Mouse (Mus musculus): ENCODE data around the gene Zfp600. TPM values are rescaled to one million over a fixed set of nuclear protein-coding genes. Genes with fewer than 3 reads are reported as not detected.
"Not testable (repeated sequence)": the region's sequence is repeated elsewhere in the genome, so short reads cannot be mapped to it uniquely, and the experiment has no call there.

Zfp600 gene
- total RNA-seq (2021), result not detected
- long read RNA-seq, experiment 1, result 0 reads
- long read RNA-seq, experiment 2, result 0 reads

DNA sequence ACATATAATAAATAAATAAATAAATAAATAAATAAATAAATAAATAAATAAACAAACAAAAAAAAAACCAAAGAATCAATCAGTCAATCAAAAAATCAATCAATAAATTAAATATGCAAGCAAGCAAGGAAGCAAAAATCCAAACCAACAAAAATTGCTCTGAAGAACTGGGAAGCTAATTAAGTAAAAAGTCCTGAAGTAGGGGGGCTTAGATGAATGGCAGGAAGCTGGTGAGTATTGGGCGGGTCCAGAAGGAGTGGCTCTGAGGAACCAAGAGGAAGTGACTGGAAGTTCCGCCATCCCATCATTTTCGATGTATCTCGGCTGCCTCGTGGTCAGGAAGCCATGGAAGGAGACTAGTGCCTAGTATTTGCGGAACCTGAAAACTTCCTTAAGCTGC, at the start of gene Zfp600:
Zfp600 (plus strand) TSS at position 301 of the 400 bp plus-strand sequence.
- not testable (repeated sequence) for DNase-seq (ENCODE audit: low spot score in 2 of 2)

DNA sequence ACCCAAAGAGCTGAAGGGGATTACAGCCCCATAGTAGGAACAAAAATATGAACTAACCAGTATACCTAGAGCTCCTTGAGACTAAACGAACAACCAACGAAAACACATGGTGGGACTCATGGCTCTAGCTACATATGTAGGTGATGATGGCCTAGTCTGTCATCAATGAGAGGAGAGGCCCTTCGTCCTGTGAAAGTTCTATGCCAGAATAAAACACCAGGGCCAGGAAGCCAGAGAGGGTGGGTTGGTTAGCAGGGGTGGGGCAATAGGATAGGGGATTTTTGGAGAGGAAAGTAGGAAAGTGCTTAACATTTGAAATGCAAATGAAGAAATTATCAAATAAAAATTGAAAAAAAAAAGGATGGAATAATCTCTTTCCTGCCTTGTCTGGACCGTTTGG, 6.3 kb downstream of the Zfp600 start:
- DNase-seq (ENCODE audit: low spot score in 2 of 2), result not testable (repeated sequence)

DNA sequence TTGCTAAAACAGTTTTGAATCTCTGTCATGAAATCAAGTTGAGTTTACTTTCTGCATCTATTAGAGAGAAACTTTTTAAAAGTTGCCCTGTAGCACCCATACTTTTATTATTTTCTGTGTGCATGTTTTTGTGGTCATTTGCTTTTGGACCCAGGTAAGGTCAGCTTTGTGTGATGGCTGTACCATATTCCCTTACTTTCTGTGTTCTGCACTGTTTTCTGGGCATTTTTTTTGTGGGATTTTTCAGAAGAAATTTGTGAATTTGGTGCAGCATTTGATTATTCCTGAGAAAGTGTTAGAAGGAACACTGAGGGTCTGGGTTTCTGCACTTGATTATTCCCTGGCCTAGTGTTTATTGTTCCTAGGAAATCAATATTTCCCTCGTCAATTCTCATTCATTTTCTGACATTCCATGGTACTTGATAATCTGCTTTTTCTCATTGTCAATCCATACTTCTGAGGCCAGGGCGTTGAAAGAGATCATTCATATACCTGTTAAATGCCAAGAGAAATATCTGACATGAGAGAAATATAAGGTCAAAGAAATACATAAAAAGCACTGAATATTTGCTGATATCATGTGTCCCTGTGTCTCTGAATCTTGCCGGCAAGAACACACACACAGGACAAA, 10.7 kb downstream of the Zfp600 start:
- DNase-seq (ENCODE audit: low spot score in 2 of 2), result not testable (repeated sequence)

- DNase-seq (ENCODE audit: low spot score in 2 of 2), result peak in 1 of 2 experiments; percentile 3
Observed at GRCm38 (mm10) chr4:146167879-146168532, 11.4 kb downstream of the Zfp600 start.

DNA sequence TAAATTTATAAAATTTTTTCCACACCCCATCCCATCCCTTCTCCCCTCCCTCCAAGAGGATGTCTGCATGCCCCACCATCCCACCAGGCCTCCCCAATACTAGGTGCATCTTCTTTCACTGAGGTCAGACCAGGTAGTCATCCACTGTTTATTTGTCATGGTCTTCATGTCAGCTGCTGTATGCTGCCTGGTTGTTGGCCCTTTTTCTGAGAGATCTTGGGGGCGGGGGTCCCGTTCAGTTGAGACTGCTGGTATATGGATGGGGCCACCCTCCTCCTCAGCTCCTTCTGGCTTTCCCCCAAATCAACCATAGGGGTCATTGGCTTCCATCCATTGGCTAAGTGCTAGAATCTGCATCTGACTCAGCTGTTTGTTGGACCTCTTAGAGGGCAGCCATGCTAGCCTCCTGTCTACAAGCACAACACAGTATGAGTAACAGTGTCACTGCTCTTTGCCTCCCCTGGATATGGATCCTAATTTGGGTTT, 12.1 kb downstream of the Zfp600 start:
- DNase-seq (ENCODE audit: low spot score in 2 of 2), result not testable (repeated sequence)

DNA sequence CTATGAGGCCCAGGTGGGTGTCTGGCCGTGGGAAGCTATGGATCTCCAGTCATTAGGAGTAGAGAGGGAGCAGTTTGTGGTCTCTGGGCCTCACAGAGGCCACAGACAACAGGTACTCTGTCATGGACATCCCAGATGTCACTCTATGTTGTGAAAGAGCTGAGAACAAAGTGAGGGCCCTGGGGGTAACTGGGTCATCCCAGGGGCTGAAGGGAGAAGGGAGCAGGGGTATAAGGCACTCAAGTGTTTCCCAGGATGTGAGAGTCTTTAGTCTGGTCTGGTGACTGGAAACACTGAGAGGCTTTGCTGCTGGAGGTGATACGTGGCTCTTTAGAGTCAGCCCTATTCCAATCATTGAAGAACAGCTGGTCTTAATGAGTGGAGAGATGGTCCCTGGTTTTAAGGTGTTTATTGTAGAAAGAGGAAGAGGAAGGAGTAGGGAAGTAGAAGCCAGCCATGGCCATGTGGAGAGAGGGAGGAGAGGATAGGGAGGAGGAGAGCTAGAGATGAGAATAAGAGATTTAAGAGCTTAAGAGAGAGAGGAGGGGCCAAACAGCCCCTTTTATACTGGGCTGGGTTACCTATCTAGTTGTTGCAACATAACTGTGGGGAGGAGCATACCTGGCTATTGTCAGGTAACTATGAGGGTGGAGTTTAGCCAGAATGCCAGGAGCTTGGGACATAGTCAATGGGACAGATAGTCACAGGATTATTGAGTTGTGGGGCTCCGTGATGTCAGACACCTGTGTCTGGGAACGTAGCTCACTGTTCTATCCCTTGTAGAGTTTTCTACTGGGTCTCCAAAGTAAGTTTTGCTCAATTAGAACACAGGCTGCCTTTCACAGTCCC, 17.0 kb downstream of the Zfp600 start:
- DNase-seq (ENCODE audit: low spot score in 2 of 2), result peak in 1 of 2 experiments; percentile 2

GRCm38 (mm10) chr4:146204357-146204756, 47.7 kb downstream of the Zfp600 start:
- not testable (repeated sequence) for DNase-seq (ENCODE audit: low spot score in 2 of 2)

DNA sequence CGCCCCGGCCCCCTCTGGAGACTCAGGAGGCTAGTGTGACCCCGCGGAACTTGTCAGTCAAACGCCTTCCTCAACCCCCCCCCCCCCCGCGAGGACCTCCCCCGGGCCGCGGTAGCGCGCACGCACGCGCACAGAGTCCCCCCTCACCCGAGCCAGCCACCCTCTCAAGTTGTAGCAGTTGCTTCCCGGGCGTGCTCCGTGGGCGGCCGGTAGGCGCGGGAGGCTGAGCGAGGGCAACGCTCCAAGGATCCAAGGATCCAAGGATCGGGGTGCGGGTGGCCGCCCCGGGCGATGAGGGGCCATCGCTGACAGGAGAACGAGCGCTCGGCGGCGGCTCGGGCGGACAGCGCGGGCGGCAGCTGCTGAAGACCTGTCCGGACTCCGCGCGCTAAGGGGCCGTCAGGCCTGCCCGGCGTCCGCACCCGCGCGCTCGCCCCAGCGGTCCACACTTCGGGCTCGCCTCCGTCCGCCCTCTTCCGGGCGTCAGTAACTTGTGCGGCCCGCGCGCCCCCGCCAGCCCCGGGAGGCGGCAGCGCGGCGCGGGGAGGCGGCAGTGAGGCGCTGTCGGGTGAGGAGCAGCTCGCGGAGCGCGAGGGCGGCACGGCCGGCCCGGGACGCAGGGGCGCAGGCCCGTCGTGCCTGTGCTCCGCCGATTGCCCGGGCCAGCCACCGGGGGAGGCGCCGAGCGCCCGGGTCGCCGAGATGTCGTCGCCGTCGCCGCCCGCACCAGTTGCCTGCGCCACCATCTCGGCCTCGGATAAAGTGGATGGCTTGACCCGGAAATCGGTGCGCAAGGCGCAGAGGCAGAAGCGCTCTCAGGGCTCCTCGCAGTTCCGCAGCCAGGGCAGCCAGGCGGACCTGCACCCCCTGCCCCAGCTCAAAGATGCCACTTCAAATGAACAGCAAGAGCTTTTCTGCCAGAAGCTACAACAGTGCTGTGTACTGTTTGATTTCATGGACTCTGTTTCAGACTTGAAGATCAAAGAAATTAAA, 82.9 kb downstream of the Zfp600 start:
- DNase-seq (ENCODE audit: low spot score in 2 of 2), result not testable (repeated sequence)

DNA sequence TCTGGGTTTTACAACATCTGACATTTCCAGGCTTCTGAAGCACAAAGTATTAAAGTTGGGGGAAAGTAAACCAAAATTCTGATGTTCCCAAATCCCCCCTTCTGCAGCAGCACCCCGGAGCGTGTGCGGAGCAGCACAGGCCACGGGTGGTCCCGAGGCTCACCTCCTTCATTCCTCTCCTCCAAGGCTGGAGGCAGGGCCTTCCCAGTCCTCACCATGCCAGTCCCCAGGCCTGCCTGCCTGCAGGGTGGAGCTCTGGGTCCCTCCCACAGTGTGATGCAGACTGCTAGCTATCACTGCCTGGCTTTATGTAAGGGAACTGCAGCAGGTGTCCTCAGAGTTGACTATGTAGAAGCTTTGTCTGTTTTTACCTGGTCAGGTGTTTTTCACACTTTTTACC, 85.5 kb downstream of the Zfp600 start:
- DNase-seq (ENCODE audit: low spot score in 2 of 2), result not testable (repeated sequence)

Other genes with a start within 250 kb of the Zfp600 start
- gene Zfp987, start 59.5 kb upstream of the Zfp600 start, total RNA-seq (2021), result not detected